11 mouse cellular contexts compared by ENCODE assay signal in genomic region chr10:70494441-70494840, GRCm38 (mm10). TPM values are rescaled to one million over a fixed set of nuclear protein-coding genes. Genes with fewer than 3 reads are reported as not detected.
DNase-seq lines count a peak whose midpoint lies in the region; ATAC-seq and TF ChIP-seq lines count a peak whose summit lies in the region.
"Had no signal": no experiment of that assay in that cellular context is flagged by ENCODE, and none has a peak within 500 bp of the region (broad histone marks: within the 10 kb centered on the region; RNA-seq: fewer than 3 reads in every experiment).

No protein-coding gene starts in this region.

- no peak for ATAC-seq in forebrain, embryonic 15.5 days (replicated peaks)
- ATAC-seq in forebrain, embryonic 11.5 days (replicated peaks; ENCODE audit: low FRiP score), result no peak
- ATAC-seq in lung, embryonic 15.5 days (ENCODE audit: borderline replicate concordance, extremely low read depth, low FRiP score, low TSS enrichment), result no peak
- no peak for ATAC-seq in heart, embryonic 13.5 days (ENCODE audit: extremely low read depth, insufficient number of reproducible peaks, low FRiP score, low TSS enrichment)
- ATAC-seq: intestine, embryonic 16.5 days had no signal

- no peak for DNase-seq in forebrain, embryonic 11.5 days (ENCODE audit: low spot score)
- no peak for DNase-seq in lung, postnatal 14 days
- no peak for DNase-seq in left cerebral cortex, postnatal 36 days (ENCODE audit: low spot score in 2 of 2)
- DNase-seq in thymus, postnatal 4 days, result no peak
- DNase-seq: liver, embryonic 13.5 days; spleen, adult 18-20 months had no signal

- H3K9me3 ChIP-seq in forebrain, embryonic 15.5 days, result no peaks in the 10 kb centered on the region
- H3K9me3 ChIP-seq in forebrain, embryonic 11.5 days (ENCODE audit: control insufficient read depth, low read length), result no peaks in the 10 kb centered on the region
- H3K9me3 ChIP-seq in lung, embryonic 15.5 days, result no peaks in the 10 kb centered on the region
- H3K9me3 ChIP-seq in heart, embryonic 13.5 days, result no peaks in the 10 kb centered on the region
- H3K9me3 ChIP-seq: liver, embryonic 13.5 days had no signal

- no peak overlapping the region for H3ac ChIP-seq in myocyte (ENCODE audit: control insufficient read depth, insufficient read length)

- no peak overlapping the region for H3K4me3 ChIP-seq in forebrain, embryonic 15.5 days
- H3K4me3 ChIP-seq in forebrain, embryonic 11.5 days (ENCODE audit: low read depth, low read length), result no peak overlapping the region
- H3K4me3 ChIP-seq in lung, embryonic 15.5 days, result no peak overlapping the region
- no peak overlapping the region for H3K4me3 ChIP-seq in heart, embryonic 13.5 days
- H3K4me3 ChIP-seq in myocyte, result no peak overlapping the region
- H3K4me3 ChIP-seq: liver, embryonic 13.5 days had no signal

- peaks cover 5% of the 10 kb centered on the region; the same call in 1 of the 2 replicates for H3K4me1 ChIP-seq in forebrain, embryonic 15.5 days
- H3K4me1 ChIP-seq in forebrain, embryonic 11.5 days (replicated peaks; ENCODE audit: control insufficient read depth, insufficient read depth, low read length), result no peaks in the 10 kb centered on the region
- peaks cover 22% of the 10 kb centered on the region for H3K4me1 ChIP-seq in lung, embryonic 15.5 days
- peaks cover 19% of the 10 kb centered on the region for H3K4me1 ChIP-seq in heart, embryonic 13.5 days
- H3K4me1 ChIP-seq: liver, embryonic 13.5 days had no signal

- H3K9ac ChIP-seq in forebrain, embryonic 15.5 days (replicated peaks), result no peak overlapping the region
- no peak overlapping the region for H3K9ac ChIP-seq in forebrain, embryonic 11.5 days (ENCODE audit: low read length)
- H3K9ac ChIP-seq in lung, embryonic 15.5 days, result no peak overlapping the region
- no peak overlapping the region for H3K9ac ChIP-seq in heart, embryonic 13.5 days
- H3K9ac ChIP-seq: liver, embryonic 13.5 days had no signal

- H3K4me2 ChIP-seq in forebrain, embryonic 15.5 days (replicated peaks), result no peak overlapping the region
- H3K4me2 ChIP-seq in forebrain, embryonic 11.5 days (ENCODE audit: low read depth, low read length, severe bottlenecking), result no peak overlapping the region
- H3K4me2 ChIP-seq in lung, embryonic 15.5 days, result no peak overlapping the region
- no peak overlapping the region; the same call in 1 of the 2 replicates for H3K4me2 ChIP-seq in heart, embryonic 13.5 days
- peak overlapping the region; percentile 34 for H3K4me2 ChIP-seq in myocyte (ENCODE audit: low read depth)
- H3K4me2 ChIP-seq: liver, embryonic 13.5 days had no signal

- intact Hi-C loops in left cerebral cortex, postnatal 36 days (cut with DNase I), result no loop called here

- no peaks in the 10 kb centered on the region for H3K36me3 ChIP-seq in forebrain, embryonic 15.5 days
- H3K36me3 ChIP-seq in forebrain, embryonic 11.5 days (ENCODE audit: control insufficient read depth, insufficient read depth, low read length), result no peaks in the 10 kb centered on the region
- no peaks in the 10 kb centered on the region for H3K36me3 ChIP-seq in lung, embryonic 15.5 days
- no peaks in the 10 kb centered on the region for H3K36me3 ChIP-seq in heart, embryonic 13.5 days
- no peaks in the 10 kb centered on the region for H3K36me3 ChIP-seq in myocyte (ENCODE audit: control insufficient read depth, insufficient read depth)
- H3K36me3 ChIP-seq: liver, embryonic 13.5 days had no signal

- 63% methylated on average over 2 of the region's 2 CpGs for WGBS in forebrain, embryonic 15.5 days
- WGBS in forebrain, embryonic 11.5 days, result 81% methylated on average over 2 of the region's 2 CpGs
- WGBS in lung, embryonic 15.5 days, result 28% methylated on average over 2 of the region's 2 CpGs
- 44% methylated on average over 2 of the region's 2 CpGs for WGBS in heart, embryonic 13.5 days

- H3K79me2 ChIP-seq in myocyte (ENCODE audit: control insufficient read depth, insufficient read depth), result no peaks in the 10 kb centered on the region

- no peak for TF ChIP-seq POLR2A in myocyte (IDR thresholded peaks at IDR 0.05; ENCODE audit: insufficient read length, low read depth)

- 0 out of 2 replicates have a peak overlapping the region, but pooled peaks have one; percentile 15 for H3K27ac ChIP-seq in forebrain, embryonic 15.5 days (replicated peaks)
- H3K27ac ChIP-seq in forebrain, embryonic 11.5 days (ENCODE audit: low read depth, low read length), result no peak overlapping the region
- 0 out of 2 replicates have a peak overlapping the region, but pooled peaks have one; percentile 24 for H3K27ac ChIP-seq in lung, embryonic 15.5 days
- peak overlapping the region; percentile 71 for H3K27ac ChIP-seq in heart, embryonic 13.5 days (replicated peaks)
- H3K27ac ChIP-seq: liver, embryonic 13.5 days had no signal

- H3K27me3 ChIP-seq in forebrain, embryonic 15.5 days, result no peaks in the 10 kb centered on the region
- no peaks in the 10 kb centered on the region for H3K27me3 ChIP-seq in forebrain, embryonic 11.5 days (ENCODE audit: control insufficient read depth, insufficient read depth, low read length)
- H3K27me3 ChIP-seq in lung, embryonic 15.5 days, result no peaks in the 10 kb centered on the region
- no peaks in the 10 kb centered on the region for H3K27me3 ChIP-seq in heart, embryonic 13.5 days (replicated peaks)
- no peaks in the 10 kb centered on the region for H3K27me3 ChIP-seq in myocyte (ENCODE audit: control insufficient read depth, insufficient read depth, insufficient read length)
- H3K27me3 ChIP-seq: liver, embryonic 13.5 days had no signal

TF ChIP-seq in myocyte, 11 proteins besides CTCF, POLR2A, EP300 and RAD21:
- TF ChIP-seq TCF12 (IDR thresholded peaks at IDR 0.05; ENCODE audit: insufficient read depth, poor library complexity, severe bottlenecking) (no peak), TCF3 (IDR thresholded peaks at IDR 0.05; ENCODE audit: insufficient read length, low read depth) (no peak), CEBPB (IDR thresholded peaks at IDR 0.05; ENCODE audit: insufficient read depth, poor library complexity, severe bottlenecking) (no peak), REST (IDR thresholded peaks at IDR 0.05; ENCODE audit: insufficient read depth, insufficient read length) (no peak), POLR2AphosphoS2 (IDR thresholded peaks at IDR 0.05; ENCODE audit: insufficient read length, low read depth) (no peak), E2F4 (IDR thresholded peaks at IDR 0.05; ENCODE audit: insufficient read depth) (no peak), MAX (IDR thresholded peaks at IDR 0.05; ENCODE audit: low read depth) (no peak), USF1 (IDR thresholded peaks at IDR 0.05; ENCODE audit: low read depth) (no peak), SRF (IDR thresholded peaks at IDR 0.05; ENCODE audit: control insufficient read depth, insufficient read length, low read depth) (no peak), MYOG (IDR thresholded peaks at IDR 0.05; ENCODE audit: control insufficient read depth in 1 of 3, insufficient read depth in 1 of 3, insufficient read length in 2 of 3, low read depth in 2 of 3) (no peak), MYOD1 (IDR thresholded peaks at IDR 0.05; ENCODE audit: control insufficient read depth in 1 of 3, insufficient read length in 2 of 3, low read depth in 2 of 3) (no peak)

RNA-seq across cellular contexts. Expression of gene Fam13c, which starts 54.2 kb away (rescaled TPM):
- polyA plus RNA-seq in forebrain, embryonic 15.5 days (2015; fragmentation: Nextera tagmentation; extraction: Ambion mirVana), result 26.3 and 26.7 TPM in 2 replicates
- 11.7 and 13.6 TPM in 2 replicates for polyA plus RNA-seq in forebrain, embryonic 11.5 days (2014; fragmentation: Nextera tagmentation; extraction: Ambion mirVana)
- polyA plus RNA-seq in lung, embryonic 15.5 days (2015; fragmentation: Nextera tagmentation; extraction: Ambion mirVana), result 10.0 and 10.1 TPM in 2 replicates
- 9.5 and 10.0 TPM in 2 replicates for polyA plus RNA-seq in heart, embryonic 13.5 days (2015; fragmentation: Nextera tagmentation; extraction: Ambion mirVana)
- polyA plus RNA-seq in myocyte (2012; fragmentation: generic; extraction: Trizol), result 15.0 TPM
- 10 to 100 TPM; 52.7 to 59.2 TPM for total RNA-seq in left cerebral cortex, postnatal 36 days (2021)
